Mouse (Mus musculus): Measurements from ENCODE around the gene Fam83c. TPM values are rescaled to one million over a fixed set of nuclear protein-coding genes. Genes with fewer than 3 reads are reported as not detected.

Gene Fam83c
- total RNA-seq (2012; rRNA removed), result 0.04 TPM in 1 of 2 replicates, not detected in the other
- under 1 TPM in 1 of 2 experiments, not detected in 1; 0.03 TPM for polyA plus RNA-seq (2012; ENCODE audit: insufficient read depth in 1 of 2, insufficient read length in 2 of 2, low read depth in 1 of 2, low replicate concordance in 2 of 2, missing spikeins in 1 of 2)

GRCm38 (mm10) chr2:155834732-155835131, at the start of gene Fam83c:
TSS of gene Fam83c (minus strand) at chr2:155834854.
- Histone ChIP-seq H3K27me3 (ENCODE audit: control insufficient read depth in 1 of 2, insufficient read depth in 2 of 2, low read length in 2 of 2) (no peaks in the 10 kb centered on the region), H3K79me2 (ENCODE audit: control insufficient read depth, insufficient read depth, low read length, poor library complexity) (no peaks in the 10 kb centered on the region), H3K27ac (ENCODE audit: control insufficient read depth, low read depth, low read length) (no peak within 1 kb of the TSS), H3K4me3 (ENCODE audit: control insufficient read depth in 1 of 2, insufficient read depth in 1 of 2, low read depth in 2 of 2, low read length in 2 of 2) (no peak within 1 kb of the TSS), H3K9ac (ENCODE audit: control insufficient read depth, low read depth, low read length, poor library complexity, severe bottlenecking) (no peak within 1 kb of the TSS), H3K4me1 (ENCODE audit: control insufficient read depth in 1 of 2, insufficient read depth in 2 of 2, low read length in 2 of 2) (no peaks in the 10 kb centered on the region), H3K36me3 (ENCODE audit: control insufficient read depth in 1 of 2, insufficient read depth in 2 of 2, low read length in 2 of 2) (no peaks in the 10 kb centered on the region), H3K9me3 (replicated peaks; ENCODE audit: insufficient read depth, low read length) (no peaks in the 10 kb centered on the region)
- DNase-seq (ENCODE audit: low read depth, low spot score), result no peak
- TF ChIP-seq USF2 (IDR thresholded peaks at IDR 0.05; ENCODE audit: borderline replicate concordance in 1 of 2, insufficient read depth in 1 of 2, low read depth in 1 of 2, low read length in 2 of 2), result no peak
- no peak for TF ChIP-seq TAL1 (IDR thresholded peaks at IDR 0.05; ENCODE audit: low read length)
- no peak for TF ChIP-seq TCF12 (IDR thresholded peaks at IDR 0.05; ENCODE audit: low read depth, low read length)
- no peak for TF ChIP-seq MAX (IDR thresholded peaks at IDR 0.05; ENCODE audit: low read length)
- TF ChIP-seq TBP (IDR thresholded peaks at IDR 0.05; ENCODE audit: low read depth, low read length), result no peak
- no peak for TF ChIP-seq GABPA (IDR thresholded peaks at IDR 0.05; ENCODE audit: low read depth, low read length)
- TF ChIP-seq ZC3H11A (IDR thresholded peaks at IDR 0.05; ENCODE audit: low read depth, low read length), result no peak
- TF ChIP-seq CHD1 (IDR thresholded peaks at IDR 0.05; ENCODE audit: low read depth, low read length), result no peak
- no peak for TF ChIP-seq ELF1 (IDR thresholded peaks at IDR 0.05; ENCODE audit: low read depth, low read length)
- TF ChIP-seq ZNF384 (IDR thresholded peaks at IDR 0.05; ENCODE audit: low read depth, low read length), result no peak
- TF ChIP-seq MAFK (IDR thresholded peaks at IDR 0.05; ENCODE audit: borderline replicate concordance, low read depth, low read length), result no peak
- no peak for TF ChIP-seq E2F4 (IDR thresholded peaks at IDR 0.05; ENCODE audit: borderline replicate concordance, low read depth, low read length)

DNA sequence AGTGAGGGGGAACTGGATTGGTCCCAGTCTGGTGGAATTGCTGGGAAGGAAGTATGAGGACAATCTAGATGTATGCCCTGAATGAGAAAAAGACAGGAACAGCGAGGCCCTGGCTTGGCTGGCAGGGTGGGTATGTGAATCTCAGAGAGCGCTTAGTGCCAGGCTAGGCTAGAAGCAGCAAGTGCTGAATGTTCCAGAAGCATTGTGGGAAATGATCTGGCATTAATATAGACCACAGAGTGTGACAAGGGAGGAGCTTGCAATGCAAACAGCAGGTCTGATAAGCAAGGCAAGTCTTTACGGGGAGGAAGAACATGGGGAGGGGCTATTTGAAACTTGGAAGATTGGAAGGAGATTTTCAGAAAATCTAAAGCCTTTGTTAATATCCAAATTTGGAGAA, 47.4 kb upstream of the Fam83c start:
- TF ChIP-seq GATA1 (IDR thresholded peaks at IDR 0.05; ENCODE audit: low read depth, low read length) (0 out of 2 replicates have a peak, but pooled peaks have one; percentile 14), JUND (IDR thresholded peaks at IDR 0.05; ENCODE audit: low read depth, low read length) (no peak)
- no peaks in the 10 kb centered on the region for H3K79me2 ChIP-seq (ENCODE audit: control insufficient read depth, insufficient read depth, low read length, poor library complexity)
- H3K9me3 ChIP-seq (replicated peaks; ENCODE audit: insufficient read depth, low read length), result no peaks in the 10 kb centered on the region
- H3K9ac ChIP-seq (ENCODE audit: control insufficient read depth, low read depth, low read length, poor library complexity, severe bottlenecking), result no peak overlapping the region
- DNase-seq (ENCODE audit: low read depth, low spot score), result peak; percentile 49
- H3K4me3 ChIP-seq (ENCODE audit: control insufficient read depth in 1 of 2, insufficient read depth in 1 of 2, low read depth in 2 of 2, low read length in 2 of 2), result no peak overlapping the region
- no peak overlapping the region for H3K27ac ChIP-seq (ENCODE audit: control insufficient read depth, low read depth, low read length)
- no peaks in the 10 kb centered on the region for H3K27me3 ChIP-seq (ENCODE audit: control insufficient read depth in 1 of 2, insufficient read depth in 2 of 2, low read length in 2 of 2)
- H3K4me1 ChIP-seq (ENCODE audit: control insufficient read depth in 1 of 2, insufficient read depth in 2 of 2, low read length in 2 of 2), result peaks cover 0 to 9% of the 10 kb centered on the region in 2 experiments; a peak in 3 of 4 replicates
- H3K36me3 ChIP-seq (ENCODE audit: control insufficient read depth in 1 of 2, insufficient read depth in 2 of 2, low read length in 2 of 2), result peaks cover 9 to 13% of the 10 kb centered on the region in 2 experiments

Measured in MEL (cell line).